Mouse (Mus musculus) lung, adult 2 months (tissue): ENCODE measurements around the gene Nr3c2. TPM values are rescaled to one million over a fixed set of nuclear protein-coding genes. Genes with fewer than 3 reads are reported as not detected.

Experiments
- DNase-seq: peaks from one replicate; pipeline ENCODE4 v3.0.0; 2022
- H3K4me1 ChIP-seq: fragments of 200-500 bp; 2 replicates; pipeline ENCODE4 v1.6.1; 2011; ENCODE audit warnings: low read length; ENCODE audit not compliant: control insufficient read depth, insufficient read depth
- H3K4me3 ChIP-seq: fragments of 200-500 bp; replicated peaks from 2 replicates; pipeline ENCODE3; 2011; ENCODE audit warnings: low read depth, mild to moderate bottlenecking, control low read depth, low read length; ENCODE audit errors: extremely low read depth
- CTCF ChIP-seq: fragments of 200-500 bp; IDR thresholded peaks from 2 replicates; pipeline ENCODE4 v1.5.1; 2011; ENCODE audit warnings: mild to moderate bottlenecking, low read length, control low read depth; ENCODE audit not compliant: insufficient read depth
- POLR2A ChIP-seq: fragments of 200-500 bp; IDR thresholded peaks from 2 replicates; pipeline ENCODE4 v1.6.1; 2011; ENCODE audit warnings: low read depth, mild to moderate bottlenecking, control low read depth, low read length, borderline replicate concordance; ENCODE audit errors: extremely low read depth
- WGBS: fragments of 180-500 bp; shearing (Covaris S2); methylation state at CpG from one replicate; pipeline ENCODE4 v1.1.7; 2018; 5-methylcytosine and 5-hydroxymethylcytosine counted together
- polyA plus RNA-seq: library from polyadenylated mRNA; depleted of rRNA; stranded (reverse); fragments of >200 nt; gene quantifications from 2 replicates; pipeline ENCODE4 v1.2.3, GENCODE M21; 2012; rRNA removed

Gene Nr3c2
- polyA plus RNA-seq: 5.8 and 6.3 TPM in 2 replicates

DNA sequence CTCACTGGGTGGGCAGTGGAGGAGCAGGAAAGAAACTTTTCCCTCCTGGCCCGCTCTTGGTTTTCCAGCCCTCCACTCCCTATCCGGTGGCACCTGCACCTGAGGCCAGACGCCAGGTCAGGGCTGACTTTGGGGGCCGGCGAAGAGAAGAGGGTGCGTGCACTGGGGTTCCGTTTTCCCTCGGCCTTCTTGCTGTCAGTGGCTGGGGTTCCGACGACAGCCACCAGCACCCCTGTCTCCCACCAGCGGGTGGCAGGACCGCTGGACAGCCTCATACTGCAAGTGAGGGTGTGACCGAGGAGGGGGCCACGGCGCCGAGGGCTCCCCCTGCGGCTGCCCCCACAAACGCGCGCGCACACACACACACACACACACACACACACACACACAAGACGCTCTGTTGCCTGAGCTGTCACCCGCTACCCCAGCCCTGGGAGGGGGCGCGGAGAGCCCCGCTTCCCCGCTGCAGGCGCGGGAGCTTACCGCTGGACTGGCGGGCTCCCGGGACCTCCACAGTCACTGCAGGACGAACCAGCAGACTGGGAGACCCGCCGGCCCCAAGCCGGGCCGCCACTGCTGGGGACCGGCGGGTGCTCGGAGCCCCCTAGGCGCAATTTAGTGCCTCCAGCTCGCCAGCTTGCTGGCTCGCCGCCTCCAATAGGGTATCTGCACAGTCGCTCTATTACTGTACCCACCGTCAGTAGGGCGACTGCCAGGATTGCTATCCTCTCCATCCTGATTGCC lies at the start of gene Nr3c2:
TSS of gene Nr3c2 (plus strand) at position 32 of the 744 bp plus-strand sequence.
- Histone ChIP-seq H3K4me1 (0 out of 2 replicates have a peak, but pooled peaks cover 2% of the 10 kb centered on the region), H3K4me3 (peak within 1 kb of the TSS; percentile 93)
- 0 out of 2 replicates have a peak, but pooled peaks have one; percentile 1 for TF ChIP-seq POLR2A
- TF ChIP-seq CTCF: no peak
- WGBS: under 1% methylated on average over 37 of the region's 47 CpGs
- no peak for DNase-seq

DNA sequence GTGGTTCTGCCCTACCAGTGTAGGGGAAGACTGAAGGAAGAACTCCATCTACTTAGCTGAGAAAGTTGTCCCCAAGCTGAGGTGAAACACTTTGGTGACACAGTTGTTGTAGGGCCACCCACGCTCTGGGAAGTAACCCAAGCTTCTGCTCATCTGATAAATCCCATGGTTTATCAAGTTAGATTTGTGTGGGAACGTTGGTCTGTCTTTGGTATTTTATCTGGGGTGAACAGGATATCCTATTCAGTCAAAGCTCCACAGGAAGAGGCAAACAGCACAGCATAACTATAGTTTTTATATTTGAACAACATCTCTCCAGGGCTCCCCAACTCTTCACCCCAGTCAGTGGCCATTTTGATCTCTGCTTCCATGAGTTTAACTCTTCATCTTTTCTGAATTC lies 40.7 kb upstream of the Nr3c2 start:
- WGBS: 60% methylated on average over 2 of the region's 2 CpGs
- DNase-seq: no peak
- TF ChIP-seq CTCF: no peak
- no peak for TF ChIP-seq POLR2A

DNA sequence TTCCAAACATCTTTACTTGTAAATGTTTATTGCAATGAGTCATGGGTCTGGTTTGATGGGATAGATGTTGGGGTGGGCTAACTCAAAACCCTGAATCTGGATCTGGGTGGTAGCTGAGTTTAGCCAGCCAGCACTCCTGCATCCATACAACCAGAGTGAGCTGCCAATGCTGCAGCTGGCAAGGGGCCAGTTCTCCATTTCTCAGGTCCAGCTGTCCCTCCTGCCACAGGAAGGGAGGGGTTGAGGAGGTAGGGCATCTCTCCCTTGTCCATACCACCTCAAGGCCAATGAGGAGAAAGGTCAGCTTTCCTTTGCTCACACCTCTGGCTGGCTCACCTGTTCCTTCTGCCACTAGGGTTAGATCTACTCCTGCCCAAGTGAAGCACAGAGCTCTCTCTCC lies 39.5 kb upstream of the Nr3c2 start:
- H3K4me1 ChIP-seq: no peaks in the 10 kb centered on the region
- no peak overlapping the region for H3K4me3 ChIP-seq
- no peak for TF ChIP-seq POLR2A
- no peak for TF ChIP-seq CTCF
- DNase-seq: no peak

More for the DNA sequence above, 40.7 kb upstream of the Nr3c2 start:
- no peak overlapping the region for H3K4me3 ChIP-seq
- no peaks in the 10 kb centered on the region for H3K4me1 ChIP-seq

DNA sequence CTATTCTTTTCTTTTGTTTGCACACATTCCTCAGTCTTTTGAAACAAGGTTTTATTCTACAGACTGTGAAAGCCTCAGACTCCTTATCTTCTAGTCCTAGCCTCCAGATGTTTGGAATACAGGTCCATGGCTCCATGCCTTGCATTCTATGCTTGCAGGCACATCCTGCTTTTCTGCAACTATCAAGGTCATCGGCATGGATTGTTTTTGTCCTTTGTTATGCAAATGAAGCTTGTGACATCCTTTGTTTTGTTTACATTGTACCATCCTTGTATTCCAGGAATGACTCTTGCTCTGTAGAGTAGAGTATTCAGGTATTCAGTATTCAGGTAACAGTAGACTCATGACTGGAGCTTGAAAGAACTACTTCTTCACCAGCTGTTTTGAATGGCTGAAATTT lies 36.2 kb upstream of the Nr3c2 start:
- H3K4me3 ChIP-seq: no peak overlapping the region
- TF ChIP-seq CTCF (no peak), POLR2A (no peak)
- no peak for DNase-seq
- WGBS: 84% methylated on average over 1 of the region's 1 CpGs
- H3K4me1 ChIP-seq: no peaks in the 10 kb centered on the region

DNA sequence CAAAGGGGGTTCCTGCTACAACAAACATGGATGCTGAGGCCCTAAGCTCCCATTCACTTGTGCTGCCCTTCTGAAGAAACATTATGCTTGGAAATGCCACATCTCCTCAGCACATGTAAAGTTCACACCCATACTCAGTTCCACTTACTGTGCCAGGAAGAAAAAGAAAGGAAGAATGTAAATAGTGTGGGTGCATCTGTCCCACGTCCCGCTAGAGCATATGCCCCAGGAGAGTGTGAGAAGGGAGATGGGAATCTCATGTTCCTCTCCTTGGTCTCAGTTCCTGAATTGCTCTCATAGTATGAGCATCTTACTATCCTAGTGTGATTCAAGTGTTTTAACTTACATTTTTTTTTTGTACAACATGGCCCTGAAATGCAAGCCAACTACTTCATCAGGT lies 22.4 kb upstream of the Nr3c2 start:
- TF ChIP-seq POLR2A: no peak
- TF ChIP-seq CTCF: no peak

DNA sequence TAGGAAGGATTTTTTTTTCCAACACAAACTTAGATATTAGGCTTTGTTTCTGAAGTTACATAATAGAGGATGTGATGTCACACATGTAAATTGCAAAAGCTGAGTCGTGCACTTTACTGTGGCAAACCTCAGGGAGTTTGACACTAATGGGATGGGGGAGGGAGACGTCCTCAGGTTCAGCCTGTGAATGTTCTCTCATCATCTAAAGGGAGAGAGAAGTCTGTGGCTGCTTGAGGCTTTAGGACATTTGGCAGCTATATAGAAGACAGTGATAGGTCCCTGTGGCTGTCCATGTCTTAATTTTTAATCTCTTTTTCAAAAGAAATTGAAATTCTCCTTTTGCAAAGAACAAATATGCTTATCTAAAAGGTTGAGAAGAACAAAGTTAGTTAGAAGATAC lies 2.2 kb upstream of the Nr3c2 start:
- WGBS: 1% methylated on average over 2 of the region's 2 CpGs
- DNase-seq: no peak
- H3K4me3 ChIP-seq: no peak overlapping the region
- TF ChIP-seq POLR2A (no peak), CTCF (no peak)
- H3K4me1 ChIP-seq: no peaks in the 10 kb centered on the region

More for the DNA sequence above, 22.4 kb upstream of the Nr3c2 start:
- no peak for DNase-seq
- no peaks in the 10 kb centered on the region for H3K4me1 ChIP-seq
- no peak overlapping the region for H3K4me3 ChIP-seq
- 84% methylated on average over 2 of the region's 2 CpGs for WGBS

DNA sequence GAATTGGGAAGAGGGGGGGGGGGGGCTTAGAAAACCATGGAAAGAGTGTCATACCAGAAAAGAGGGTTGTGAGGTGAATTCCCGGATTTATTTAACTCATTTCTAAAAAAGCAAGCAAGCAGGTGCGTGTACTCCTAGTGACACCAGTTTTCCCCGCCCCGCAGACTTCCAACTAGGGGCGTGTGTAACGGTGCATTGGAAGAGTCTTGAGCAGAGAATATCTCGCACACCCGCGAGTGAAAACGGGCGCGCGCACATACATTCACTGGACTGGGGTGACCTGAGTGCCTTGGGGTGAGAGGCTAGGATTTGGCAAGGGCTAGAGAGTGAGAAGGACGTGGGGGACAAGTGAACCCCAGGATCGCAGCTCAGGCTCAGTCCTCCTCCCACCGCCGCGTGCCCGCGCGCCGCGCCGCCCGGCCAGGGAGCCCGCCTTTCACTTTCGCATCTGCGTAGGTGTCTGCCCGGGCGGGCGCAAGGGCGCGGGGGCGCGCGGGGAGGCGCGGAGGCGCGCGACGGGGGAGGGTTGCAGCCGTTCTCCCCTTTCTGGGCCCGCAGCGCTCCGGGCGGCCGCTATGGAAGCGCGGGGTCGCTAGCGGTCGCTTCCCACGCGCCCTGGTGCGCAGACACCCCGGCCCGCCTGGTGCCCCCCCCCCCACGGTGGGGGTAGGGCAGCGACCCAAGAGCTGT lies 376 bp upstream of the Nr3c2 start:
- peak; percentile 34; the same call in 1 of the 2 replicates for TF ChIP-seq POLR2A
- no peak for TF ChIP-seq CTCF
- under 1% methylated on average over 56 of the region's 60 CpGs for WGBS
- DNase-seq: peak; percentile 78

DNA sequence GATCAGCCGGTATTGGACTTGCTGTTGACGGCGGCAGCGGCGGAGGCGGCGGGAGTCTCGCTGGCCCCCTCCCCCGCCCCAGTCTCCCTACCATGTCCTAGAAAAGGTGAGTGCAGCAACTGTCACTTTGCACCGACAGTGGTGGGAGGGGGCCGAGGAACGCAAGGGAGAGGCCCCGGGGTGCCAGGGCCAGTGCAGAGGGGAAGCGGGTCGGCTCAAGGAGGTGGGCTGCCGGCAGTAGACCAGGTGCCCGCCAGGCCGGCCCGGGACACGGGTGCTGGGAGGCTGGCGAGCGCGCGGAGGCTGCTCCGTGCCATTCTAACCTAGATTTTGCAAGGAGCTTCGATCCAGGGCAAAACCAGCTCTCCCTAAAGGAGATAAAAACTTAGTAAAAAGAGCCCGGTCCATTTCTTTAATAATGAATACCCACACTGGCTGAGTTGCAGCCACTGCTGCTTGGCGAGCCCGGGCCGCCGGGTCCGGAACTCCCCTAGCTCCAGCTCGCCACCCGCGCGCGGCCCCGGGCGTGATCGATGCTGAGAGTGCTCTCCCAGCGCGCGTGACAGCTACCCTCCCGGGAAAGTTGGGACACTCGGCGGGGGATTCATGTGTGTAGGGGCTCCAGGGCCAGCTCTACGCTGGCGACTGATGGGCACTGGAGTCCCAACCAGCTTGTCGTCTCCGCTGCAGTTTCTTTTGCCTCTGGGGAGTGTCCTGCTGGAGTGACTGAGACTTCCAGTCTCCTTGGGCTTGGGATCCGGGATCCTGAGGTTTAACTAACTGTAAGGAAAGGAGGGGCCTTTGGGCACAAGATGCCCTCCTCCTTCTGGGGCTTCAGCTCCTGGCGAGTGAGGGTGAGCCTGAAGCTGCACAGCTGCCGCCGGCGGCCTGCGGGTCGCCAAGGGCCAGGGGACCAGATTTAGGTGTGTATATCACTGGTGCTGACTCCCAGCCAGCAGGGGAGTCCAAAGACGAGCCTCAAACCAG lies 1.2 kb downstream of the Nr3c2 start:
- peak; percentile 68 for DNase-seq
- H3K4me3 ChIP-seq: peak overlapping the region; percentile 93
- under 1% methylated on average over 58 of the region's 58 CpGs for WGBS
- no peak for TF ChIP-seq CTCF
- no peak for TF ChIP-seq POLR2A
- H3K4me1 ChIP-seq: 0 out of 2 replicates have a peak, but pooled peaks cover 2% of the 10 kb centered on the region

More for the DNA sequence above, 376 bp upstream of the Nr3c2 start:
- 0 out of 2 replicates have a peak, but pooled peaks cover 2% of the 10 kb centered on the region for H3K4me1 ChIP-seq
- peak overlapping the region; percentile 93 for H3K4me3 ChIP-seq

DNA sequence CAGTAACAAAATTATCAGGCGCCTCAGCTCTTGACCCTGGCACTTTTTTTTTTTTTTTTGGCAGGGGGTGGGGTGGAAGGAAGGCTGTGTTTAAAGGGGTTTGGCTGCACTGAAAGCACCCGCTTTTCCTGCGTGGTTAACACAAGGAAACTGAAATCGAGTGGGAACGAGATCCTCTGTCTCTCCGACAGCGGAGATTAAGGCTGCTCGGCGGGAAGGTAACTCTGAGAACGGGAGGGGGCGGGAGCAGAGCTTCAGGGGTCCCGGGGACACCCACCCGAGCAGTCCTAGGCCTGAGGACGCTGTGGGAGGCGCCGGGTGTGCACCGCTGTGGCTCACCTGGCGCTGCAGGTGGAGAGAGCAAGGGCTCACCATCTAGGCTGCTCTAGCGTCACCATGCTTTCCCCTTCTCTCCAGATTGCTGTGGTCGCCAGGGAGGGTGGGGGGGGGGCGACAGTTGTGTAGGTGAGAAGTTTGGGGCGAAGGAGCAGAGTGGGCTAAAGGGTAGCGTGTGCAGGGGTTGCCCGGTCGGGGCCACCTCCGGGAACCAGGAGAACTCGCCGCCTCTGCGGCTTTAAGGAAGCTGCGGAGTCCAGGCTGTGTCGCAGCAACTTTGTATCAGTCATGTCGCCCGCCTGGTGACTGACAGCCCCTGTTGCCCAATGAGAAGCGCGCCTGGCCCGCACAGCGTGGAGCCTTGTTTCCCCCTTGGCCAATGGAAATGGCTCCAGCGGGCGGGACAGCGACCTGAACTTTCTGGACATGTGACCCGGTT lies 2.4 kb downstream of the Nr3c2 start:
- TF ChIP-seq POLR2A (peak; percentile 99), CTCF (no peak)
- DNase-seq: peak; percentile 95
- under 1% methylated on average over 41 of the region's 41 CpGs for WGBS
- Histone ChIP-seq H3K4me1 (0 out of 2 replicates have a peak, but pooled peaks cover 2% of the 10 kb centered on the region), H3K4me3 (peak overlapping the region; percentile 93)
